Mouse (Mus musculus): Measurements from ENCODE around the gene Esp23.
"Not testable (repeated sequence)": the region's sequence is repeated elsewhere in the genome, so short reads cannot be mapped to it uniquely, and the experiment has no call there.

The Esp23 gene

GRCm38 (mm10) chr17:39076937-39077336 is at the start of gene Esp23:
TSS of gene Esp23 (minus strand) at chr17:39077037.
- no peak for DNase-seq

GRCm38 (mm10) chr17:39107126-39107525 is 30.3 kb upstream of the Esp23 start:
- DNase-seq, result not testable (repeated sequence)

- DNase-seq, result no peak
Observed at GRCm38 (mm10) chr17:39095034-39095433, 18.2 kb upstream of the Esp23 start, which contains the start of gene Esp22. TSS of gene Esp22 (plus strand) at chr17:39095334.

GRCm38 (mm10) chr17:39063641-39064040 is 13.2 kb downstream of the Esp23 start:
- no peak for DNase-seq

- no peak for DNase-seq
Observed at GRCm38 (mm10) chr17:39043241-39043640, 33.6 kb downstream of the Esp23 start, which contains the start of gene Gm21903. TSS of gene Gm21903 (minus strand) at chr17:39043341.

DNA sequence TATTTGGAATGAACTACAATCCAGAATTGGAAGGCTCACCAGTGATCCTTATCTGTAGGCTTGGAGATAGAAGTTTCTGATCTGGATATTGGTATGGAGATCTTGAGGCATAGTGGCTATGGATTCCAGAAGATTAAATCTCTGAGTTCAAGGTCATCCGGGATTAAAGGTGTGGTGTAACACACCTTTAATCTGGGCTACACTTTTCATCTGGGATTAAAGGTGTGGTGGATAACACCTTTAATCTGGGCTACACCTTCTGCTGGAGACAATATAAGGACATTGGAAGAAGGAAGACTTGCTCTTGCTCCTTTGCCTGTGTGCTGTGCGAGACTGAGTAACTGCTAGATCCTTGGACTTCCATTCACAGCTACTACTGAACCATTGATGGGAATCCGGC is 40.4 kb downstream of the Esp23 start, which contains the start of gene Esp24:
TSS of gene Esp24 (plus strand) at position 301 of the 400 bp plus-strand sequence.
- not testable (repeated sequence) for DNase-seq

Data from lung, postnatal 4 days (tissue).